Mouse (Mus musculus) intestine, embryonic 16.5 days (tissue): ENCODE data around the gene Iqch. TPM values are rescaled to one million over a fixed set of nuclear protein-coding genes. Genes with fewer than 3 reads are reported as not detected.

Experiments
- ATAC-seq: fragments of 200-750 bp; cut with Nextera tagmentation; 2 replicates; pipeline ENCODE4 v1.8.0; 2017; ENCODE audit warnings: moderate TSS enrichment, moderate library complexity
- H3K27ac ChIP-seq: fragments of 300-500 bp; sonication (generic); 2 replicates; pipeline ENCODE4 v1.5.1; 2014; ENCODE audit warnings: mild to moderate bottlenecking, low read length
- H3K27me3 ChIP-seq: fragments of 300-500 bp; sonication (generic); replicated peaks from 2 replicates; pipeline ENCODE4 v1.6.1; 2014; ENCODE audit warnings: low read length, control low read depth, mixed read lengths; ENCODE audit not compliant: control insufficient read depth, insufficient read depth
- H3K36me3 ChIP-seq: fragments of 300-500 bp; sonication (generic); 2 replicates; pipeline ENCODE4 v1.6.1; 2014; ENCODE audit warnings: low read length, control low read depth; ENCODE audit not compliant: control insufficient read depth, insufficient read depth
- H3K4me1 ChIP-seq: fragments of 300-500 bp; sonication (generic); 2 replicates; pipeline ENCODE4 v1.6.1; 2014; ENCODE audit warnings: low read length, control low read depth, mixed read lengths; ENCODE audit not compliant: control insufficient read depth, insufficient read depth
- H3K4me2 ChIP-seq: fragments of 300-500 bp; sonication (generic); 2 replicates; pipeline ENCODE4 v1.6.1; 2014; ENCODE audit warnings: low read depth, low read length, control low read depth
- H3K4me3 ChIP-seq: fragments of 300-500 bp; sonication (generic); 2 replicates; pipeline ENCODE4 v1.5.1; 2014; ENCODE audit warnings: mild to moderate bottlenecking, low read length
- H3K9ac ChIP-seq: fragments of 300-500 bp; sonication (generic); 2 replicates; pipeline ENCODE4 v1.6.1; 2014; ENCODE audit warnings: low read depth, low read length
- H3K9me3 ChIP-seq: fragments of 300-500 bp; sonication (generic); 2 replicates; pipeline ENCODE4 v1.6.1; 2016; ENCODE audit warnings: low read length, control low read depth; ENCODE audit not compliant: control insufficient read depth
- WGBS: fragments of 180-500 bp; shearing (Covaris S2); extraction: QIAGEN DNeasy Blood & Tissue Kit; methylation state at CpG from one replicate; pipeline ENCODE4 v1.1.7; 2014; 5-methylcytosine and 5-hydroxymethylcytosine counted together
- polyA plus RNA-seq: library from polyadenylated mRNA; unstranded; fragments of >200 nt; fragmentation: Nextera tagmentation; extraction: Ambion mirVana; gene quantifications from 2 replicates; pipeline ENCODE4 v1.2.1, GENCODE M21; 2015

The Iqch gene
- polyA plus RNA-seq, 1 experiment from 2014 or later, result not detected

DNA sequence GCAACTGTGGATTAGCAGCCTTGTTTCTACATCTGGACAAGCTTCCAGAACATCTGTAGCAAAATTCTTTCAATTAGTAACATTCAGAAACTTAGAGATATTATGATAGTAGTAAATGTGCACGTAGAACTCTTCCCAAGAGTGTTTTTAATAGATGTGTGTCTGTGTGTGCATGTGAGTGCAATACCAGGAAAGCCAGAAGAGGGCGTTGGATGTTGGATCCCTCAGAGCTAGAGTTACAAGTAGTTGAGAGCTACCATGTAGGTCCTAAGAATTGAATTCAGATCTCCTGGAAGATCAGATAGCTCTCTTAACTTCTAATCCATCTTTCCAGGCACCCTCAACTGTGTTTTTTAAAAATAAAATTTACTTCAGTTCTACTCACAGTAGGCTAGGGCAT, 4.3 kb upstream of the Iqch start:
- Histone ChIP-seq H3K9ac (no peak overlapping the region), H3K4me3 (no peak overlapping the region), H3K27ac (no peak overlapping the region), H3K4me2 (no peak overlapping the region), H3K9me3 (no peaks in the 10 kb centered on the region), H3K27me3 (no peaks in the 10 kb centered on the region), H3K4me1 (peaks cover 21% of the 10 kb centered on the region), H3K36me3 (no peaks in the 10 kb centered on the region)
- ATAC-seq, result no peak
- WGBS, result 72% methylated on average over 2 of the region's 2 CpGs

DNA sequence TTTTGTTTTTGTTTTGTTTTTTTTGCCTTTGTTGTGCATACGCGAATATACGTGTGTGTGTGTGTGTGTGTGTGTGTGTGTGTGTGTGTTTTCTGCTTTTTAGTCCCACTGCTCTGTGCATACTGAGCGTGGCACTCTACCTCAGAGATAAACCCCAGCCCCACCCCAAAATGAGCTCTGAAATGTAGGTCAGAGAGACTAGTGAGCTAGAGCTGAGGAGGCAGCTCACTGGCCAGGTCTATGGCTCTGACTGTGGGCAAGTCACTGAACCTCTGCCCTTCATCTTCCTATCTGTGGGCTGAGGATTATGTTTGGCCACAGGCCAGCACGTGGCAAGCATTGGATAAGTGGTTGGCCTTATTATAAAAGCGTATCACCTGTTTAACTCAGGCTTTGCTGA, 1.6 kb upstream of the Iqch start:
- no peak overlapping the region for H3K9ac ChIP-seq
- H3K27ac ChIP-seq, result no peak overlapping the region
- peak; percentile 43; the same call in 1 of the 2 replicates for ATAC-seq
- no peak overlapping the region for H3K4me3 ChIP-seq
- H3K4me1 ChIP-seq, result peaks cover 11% of the 10 kb centered on the region
- H3K27me3 ChIP-seq, result no peaks in the 10 kb centered on the region
- H3K36me3 ChIP-seq, result no peaks in the 10 kb centered on the region
- H3K9me3 ChIP-seq, result no peaks in the 10 kb centered on the region
- 48% methylated on average over 6 of the region's 6 CpGs for WGBS
- H3K4me2 ChIP-seq, result peak overlapping the region; percentile 54

DNA sequence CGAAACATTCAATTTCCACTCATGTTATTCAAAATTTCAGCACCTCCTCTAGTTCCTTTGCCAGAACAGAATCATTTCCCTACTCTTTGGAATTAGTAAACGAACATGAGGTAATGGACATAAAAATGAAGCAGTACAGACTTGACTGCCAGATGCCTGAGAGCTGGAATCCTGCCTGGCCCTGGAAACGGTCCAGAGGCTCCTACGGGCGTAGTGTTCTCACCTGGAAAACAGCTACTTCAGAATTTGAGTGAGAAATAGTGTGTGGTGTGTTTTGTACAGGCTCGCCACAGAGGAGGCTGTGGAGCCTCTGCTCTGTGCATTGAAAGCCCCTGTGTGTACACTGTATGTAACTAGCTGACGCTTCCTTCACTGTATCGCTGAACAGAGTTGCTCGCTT, 5.6 kb downstream of the Iqch start:
- H3K36me3 ChIP-seq, result no peaks in the 10 kb centered on the region
- H3K27ac ChIP-seq, result no peak overlapping the region
- no peak for ATAC-seq
- 65% methylated on average over 9 of the region's 9 CpGs for WGBS
- H3K4me1 ChIP-seq, result no peaks in the 10 kb centered on the region
- no peaks in the 10 kb centered on the region for H3K27me3 ChIP-seq
- H3K4me2 ChIP-seq, result no peak overlapping the region
- H3K4me3 ChIP-seq, result no peak overlapping the region
- H3K9me3 ChIP-seq, result no peaks in the 10 kb centered on the region
- H3K9ac ChIP-seq, result no peak overlapping the region

DNA sequence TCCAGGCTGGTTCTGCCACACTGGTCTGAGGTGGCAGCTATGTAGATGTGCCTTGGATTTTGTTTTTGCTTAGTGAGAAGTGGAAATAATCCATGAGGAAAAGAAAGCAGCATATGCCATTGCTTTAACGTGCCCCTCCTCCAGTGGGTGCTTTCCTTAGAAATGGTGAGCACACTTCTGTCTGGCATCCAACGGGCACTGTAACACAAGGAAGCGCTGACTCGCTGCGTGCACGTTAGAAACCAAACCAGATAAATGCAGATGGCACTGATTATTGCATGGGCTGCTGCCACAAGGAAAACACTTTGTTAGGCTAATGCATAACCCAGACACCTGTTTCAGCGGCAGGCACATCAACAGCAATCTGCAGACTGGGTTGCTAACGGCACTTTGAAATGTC, 6.6 kb downstream of the Iqch start:
- H3K36me3 ChIP-seq, result no peaks in the 10 kb centered on the region
- no peak for ATAC-seq

DNA sequence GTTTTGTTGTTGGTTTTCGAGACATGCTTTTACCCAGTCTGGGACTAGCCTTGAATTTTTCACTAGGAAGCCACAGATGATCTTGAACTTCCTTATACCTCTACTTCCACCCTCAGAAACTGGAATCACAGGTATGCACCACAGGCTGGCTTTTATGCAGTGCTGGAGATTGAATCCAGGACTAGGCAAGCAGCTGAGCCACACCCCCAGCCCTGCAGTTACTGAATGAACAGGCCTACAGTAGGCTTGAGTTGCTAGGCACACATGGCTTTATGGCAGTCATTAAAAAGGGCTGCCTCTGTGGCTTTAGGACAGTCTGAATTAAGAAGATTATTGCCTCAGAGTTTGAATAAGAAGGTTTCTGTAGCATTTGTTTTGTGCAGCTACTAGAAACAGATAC, 7.3 kb downstream of the Iqch start:
- Histone ChIP-seq H3K9ac (no peak overlapping the region), H3K27me3 (no peaks in the 10 kb centered on the region), H3K4me1 (no peaks in the 10 kb centered on the region), H3K4me3 (no peak overlapping the region), H3K4me2 (no peak overlapping the region), H3K9me3 (no peaks in the 10 kb centered on the region), H3K36me3 (no peaks in the 10 kb centered on the region), H3K27ac (no peak overlapping the region)
- ATAC-seq, result peak; percentile 88
- WGBS, result 83% methylated on average over 1 of the region's 1 CpGs

More for the DNA sequence above, 6.6 kb downstream of the Iqch start:
- Histone ChIP-seq H3K27me3 (no peaks in the 10 kb centered on the region), H3K9ac (no peak overlapping the region), H3K4me2 (no peak overlapping the region), H3K4me1 (no peaks in the 10 kb centered on the region), H3K9me3 (no peaks in the 10 kb centered on the region), H3K27ac (no peak overlapping the region), H3K4me3 (no peak overlapping the region)
- whole genome bisulfite sequencing, result 79% methylated on average over 8 of the region's 8 CpGs

DNA sequence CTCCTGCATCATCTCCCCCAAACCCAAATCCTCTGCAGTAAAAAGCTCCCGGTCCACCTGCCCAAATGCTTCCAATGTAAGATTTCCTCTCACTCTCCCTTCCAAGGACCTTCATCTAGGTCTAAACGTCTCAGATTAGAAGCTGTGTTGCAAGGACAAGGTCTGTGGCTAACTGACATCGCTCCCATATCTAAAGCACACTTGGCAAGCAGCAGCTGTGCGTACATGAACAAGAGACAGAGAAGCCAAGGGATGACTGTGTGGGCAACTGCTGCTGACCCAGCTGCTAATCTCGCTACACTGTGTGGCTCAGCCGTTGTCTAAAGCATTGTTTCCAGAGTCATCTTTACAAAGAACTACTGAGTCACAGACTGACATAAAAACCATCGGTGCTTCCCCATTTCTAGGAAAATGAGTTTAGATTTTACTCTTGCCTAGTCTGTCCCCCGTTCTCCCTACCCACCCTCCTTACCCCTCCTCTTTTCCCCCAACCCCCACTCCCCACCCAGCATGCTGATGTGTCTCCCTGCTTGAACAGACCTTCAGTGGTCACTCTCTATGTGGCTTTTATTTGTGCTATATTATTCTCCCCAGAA, 10.5 kb downstream of the Iqch start:
- no peaks in the 10 kb centered on the region for H3K4me1 ChIP-seq
- WGBS, result 86% methylated on average over 8 of the region's 8 CpGs
- ATAC-seq, result no peak

DNA sequence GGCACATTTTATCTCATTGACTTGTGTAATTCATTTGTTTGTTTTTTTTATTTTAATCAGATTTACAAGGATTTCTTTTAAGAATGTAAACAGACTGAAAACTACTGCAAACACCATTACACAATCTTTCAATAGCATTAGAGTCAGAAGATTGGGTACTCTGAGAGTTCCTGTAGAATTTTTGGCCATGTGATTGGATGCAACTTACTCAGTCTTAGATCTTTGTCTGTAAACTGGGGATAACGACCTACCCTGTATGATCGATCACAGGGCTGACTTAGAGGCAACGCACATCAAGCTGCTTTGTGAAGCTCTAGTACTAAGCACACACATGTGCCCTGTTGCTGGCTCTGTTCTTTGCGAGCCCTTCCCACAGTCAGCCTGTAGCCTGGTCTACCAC, 11.7 kb downstream of the Iqch start:
- Histone ChIP-seq H3K4me3 (no peak overlapping the region), H3K4me1 (no peaks in the 10 kb centered on the region), H3K27me3 (no peaks in the 10 kb centered on the region), H3K9me3 (no peaks in the 10 kb centered on the region), H3K36me3 (no peaks in the 10 kb centered on the region), H3K27ac (no peak overlapping the region), H3K4me2 (no peak overlapping the region), H3K9ac (no peak overlapping the region)
- WGBS, result 88% methylated on average over 4 of the region's 4 CpGs
- no peak for ATAC-seq

More for the DNA sequence above, 10.5 kb downstream of the Iqch start:
- Histone ChIP-seq H3K9me3 (no peaks in the 10 kb centered on the region), H3K4me2 (no peak overlapping the region), H3K36me3 (no peaks in the 10 kb centered on the region), H3K27me3 (no peaks in the 10 kb centered on the region), H3K9ac (no peak overlapping the region), H3K27ac (no peak overlapping the region), H3K4me3 (no peak overlapping the region)

DNA sequence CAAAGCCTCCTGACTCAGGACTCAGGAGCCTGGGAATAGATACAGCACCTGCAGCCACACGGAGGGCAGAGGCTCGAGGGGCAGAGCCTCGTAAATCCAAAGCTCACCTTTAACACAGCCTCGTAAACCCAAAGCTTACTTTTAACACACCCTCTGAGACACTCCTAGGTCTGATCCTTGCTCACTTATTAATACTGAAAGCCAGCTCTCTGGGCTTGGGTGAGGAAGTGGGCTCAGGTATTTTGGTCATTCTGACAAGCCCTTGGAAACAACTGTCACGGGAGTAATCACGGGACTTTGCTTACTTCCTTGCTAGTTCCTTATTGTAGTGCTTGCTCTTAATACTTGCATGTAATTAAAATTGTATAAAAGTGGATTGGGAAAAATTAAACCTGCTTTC, 13.1 kb downstream of the Iqch start:
- no peaks in the 10 kb centered on the region for H3K9me3 ChIP-seq
- no peak overlapping the region for H3K4me3 ChIP-seq
- H3K27ac ChIP-seq, result no peak overlapping the region
- 35% methylated on average over 6 of the region's 6 CpGs for WGBS
- H3K36me3 ChIP-seq, result no peaks in the 10 kb centered on the region
- H3K9ac ChIP-seq, result no peak overlapping the region
- peak; percentile 65 for ATAC-seq
- H3K27me3 ChIP-seq, result no peaks in the 10 kb centered on the region
- no peak overlapping the region for H3K4me2 ChIP-seq
- H3K4me1 ChIP-seq, result no peaks in the 10 kb centered on the region

DNA sequence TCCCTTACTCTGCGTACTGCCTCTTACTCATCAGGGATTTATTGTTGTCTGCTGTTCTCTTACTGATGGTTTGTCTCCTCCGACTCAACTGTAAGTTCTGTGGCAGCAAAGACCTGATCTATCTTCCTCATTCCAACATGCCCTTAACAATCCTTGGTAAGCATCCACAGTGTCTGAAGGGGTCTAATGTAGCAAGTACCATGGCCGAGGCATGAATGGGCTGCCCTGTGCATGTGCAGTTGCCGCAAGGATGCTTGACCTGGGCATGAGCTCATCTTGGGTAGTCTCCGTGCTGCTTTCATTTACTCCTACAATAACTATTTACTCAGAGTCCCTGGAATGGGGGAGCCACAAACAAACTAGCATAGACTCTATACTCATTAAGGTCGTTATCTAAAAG, 17.0 kb downstream of the Iqch start:
- H3K27ac ChIP-seq, result no peak overlapping the region
- no peaks in the 10 kb centered on the region for H3K27me3 ChIP-seq
- H3K9me3 ChIP-seq, result no peaks in the 10 kb centered on the region
- H3K4me3 ChIP-seq, result no peak overlapping the region
- H3K9ac ChIP-seq, result no peak overlapping the region
- ATAC-seq, result 0 out of 2 replicates have a peak, but pooled peaks have one; percentile 26
- WGBS, result 75% methylated on average over 6 of the region's 6 CpGs
- no peaks in the 10 kb centered on the region for H3K4me1 ChIP-seq
- H3K36me3 ChIP-seq, result no peaks in the 10 kb centered on the region
- no peak overlapping the region for H3K4me2 ChIP-seq

DNA sequence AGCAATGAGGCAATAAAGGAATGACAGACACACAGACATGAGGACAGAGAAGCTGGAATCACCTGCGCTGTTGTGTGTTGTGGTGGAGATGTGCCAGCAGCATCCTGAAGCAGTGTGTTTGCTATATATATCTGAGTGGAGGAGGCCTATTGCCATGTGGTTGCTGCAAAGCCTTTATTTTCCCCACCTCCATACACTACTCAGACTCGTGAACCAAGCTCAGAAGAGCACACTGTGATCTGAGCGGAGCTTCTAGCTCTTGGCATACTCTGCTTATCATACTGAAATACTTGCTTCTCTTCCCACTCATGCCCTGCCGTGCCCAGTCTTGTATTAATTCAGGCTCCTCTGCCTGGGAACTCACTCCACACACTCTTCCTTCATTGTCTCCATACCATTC, 20.5 kb downstream of the Iqch start:
- Histone ChIP-seq H3K4me2 (no peak overlapping the region), H3K27ac (no peak overlapping the region)
- WGBS, result 83% methylated on average over 4 of the region's 4 CpGs

More for the DNA sequence above, 20.5 kb downstream of the Iqch start:
- H3K27me3 ChIP-seq, result no peaks in the 10 kb centered on the region
- H3K36me3 ChIP-seq, result no peaks in the 10 kb centered on the region
- H3K9ac ChIP-seq, result no peak overlapping the region
- ATAC-seq, result no peak
- H3K4me1 ChIP-seq, result no peaks in the 10 kb centered on the region
- H3K9me3 ChIP-seq, result no peaks in the 10 kb centered on the region
- H3K4me3 ChIP-seq, result no peak overlapping the region
